In genomic region chr11:79103461-79103869, GRCm38 (mm10) we compare ENCODE assay signal across 15 mouse cellular contexts. TPM values are rescaled to one million over a fixed set of nuclear protein-coding genes. Genes with fewer than 3 reads are reported as not detected.
DNase-seq lines count a peak whose midpoint lies in the region; ATAC-seq and TF ChIP-seq lines count a peak whose summit lies in the region.
"Had no signal": no experiment of that assay in that cellular context is flagged by ENCODE, and none has a peak within 500 bp of the region (broad histone marks: within the 10 kb centered on the region; RNA-seq: fewer than 3 reads in every experiment).

No protein-coding gene starts in this region.

- no peak for ATAC-seq in limb, embryonic 14.5 days (ENCODE audit: low FRiP score, low read depth)
- peak; percentile 69; the same call in 1 of the 2 replicates for ATAC-seq in embryonic facial prominence, embryonic 14.5 days (ENCODE audit: low read depth)

- H3K9me3 ChIP-seq in limb, embryonic 14.5 days (ENCODE audit: control insufficient read depth, low read length), result no peaks in the 10 kb centered on the region
- no peaks in the 10 kb centered on the region for H3K9me3 ChIP-seq in limb, embryonic 10.5 days (replicated peaks)
- no peaks in the 10 kb centered on the region for H3K9me3 ChIP-seq in embryonic facial prominence, embryonic 14.5 days (ENCODE audit: control insufficient read depth, low read length)
- H3K9me3 ChIP-seq: neural tube, embryonic 15.5 days had no signal

- H3K9ac ChIP-seq in limb, embryonic 14.5 days (ENCODE audit: low read depth, low read length, severe bottlenecking), result no peak overlapping the region
- H3K9ac ChIP-seq in embryonic facial prominence, embryonic 14.5 days (ENCODE audit: low read depth, low read length), result no peak overlapping the region
- H3K9ac ChIP-seq: neural tube, embryonic 15.5 days had no signal

- H3K4me1 ChIP-seq in limb, embryonic 14.5 days (ENCODE audit: control insufficient read depth, insufficient read depth, low read length), result peaks cover 12% of the 10 kb centered on the region
- H3K4me1 ChIP-seq in limb, embryonic 10.5 days, result peaks cover 24% of the 10 kb centered on the region
- peaks cover 10% of the 10 kb centered on the region for H3K4me1 ChIP-seq in embryonic facial prominence, embryonic 14.5 days (ENCODE audit: control insufficient read depth, insufficient read depth, low read length)

- H3K27me3 ChIP-seq in limb, embryonic 14.5 days (ENCODE audit: control insufficient read depth, insufficient read depth, low read length), result no peaks in the 10 kb centered on the region
- H3K27me3 ChIP-seq in limb, embryonic 10.5 days (ENCODE audit: low read depth, poor library complexity, severe bottlenecking), result no peaks in the 10 kb centered on the region
- H3K27me3 ChIP-seq in embryonic facial prominence, embryonic 14.5 days (replicated peaks; ENCODE audit: control insufficient read depth, insufficient read depth, low read length), result no peaks in the 10 kb centered on the region
- H3K27me3 ChIP-seq: neural tube, embryonic 15.5 days had no signal

- DNase-seq in gastrocnemius, adult 2 months, result no peak
- DNase-seq in gastrocnemius, postnatal 36 days, result no peak
- peak; percentile 50 for DNase-seq in limb, embryonic 14.5 days (ENCODE audit: low spot score)
- DNase-seq in limb, embryonic 10.5 days (ENCODE audit: low spot score), result no peak
- DNase-seq in CD4-positive, CD25-positive, alpha-beta regulatory T cell, adult 2 months (ENCODE audit: low read depth, low spot score), result peak; percentile 21
- DNase-seq in embryonic facial prominence, embryonic 14.5 days (ENCODE audit: low spot score), result peak; percentile 83
- no peak for DNase-seq in layer of hippocampus, adult 18-20 months (ENCODE audit: low spot score in 2 of 2)
- no peak for DNase-seq in embryo, embryonic 11 days
- DNase-seq: adrenal gland, adult 8-10 months; cerebellum, postnatal 14 days; heart, adult 2 months; kidney, postnatal 4 days; thymus, postnatal 36 days had no signal

- intact Hi-C loops in gastrocnemius, adult 2 months (cut with DNase I), result no loop called here
- intact Hi-C loops in gastrocnemius, postnatal 36 days (cut with DNase I), result no loop called here

- TF ChIP-seq POLR2A in limb, embryonic 14.5 days (IDR thresholded peaks at IDR 0.05; ENCODE audit: borderline replicate concordance, extremely low read depth, insufficient read depth, insufficient read length), result no peak

- WGBS in limb, embryonic 14.5 days, result 68% methylated on average over 5 of the region's 5 CpGs
- WGBS in limb, embryonic 10.5 days, result 73% methylated on average over 5 of the region's 5 CpGs
- WGBS in embryonic facial prominence, embryonic 14.5 days, result 45% methylated on average over 5 of the region's 5 CpGs

- H3K36me3 ChIP-seq in limb, embryonic 14.5 days (ENCODE audit: control insufficient read depth, insufficient read depth, low read length), result no peaks in the 10 kb centered on the region; the same call in 1 of the 2 replicates
- H3K36me3 ChIP-seq in limb, embryonic 10.5 days, result no peaks in the 10 kb centered on the region
- H3K36me3 ChIP-seq in embryonic facial prominence, embryonic 14.5 days (ENCODE audit: control insufficient read depth, insufficient read depth, low read length), result no peaks in the 10 kb centered on the region
- H3K36me3 ChIP-seq: neural tube, embryonic 15.5 days had no signal

- TF ChIP-seq CTCF in gastrocnemius, adult 2 months (IDR thresholded peaks at IDR 0.05), result no peak

- H3K27ac ChIP-seq in gastrocnemius, adult 2 months, result peak overlapping the region; percentile 52; the same call in 1 of the 2 replicates
- no peak overlapping the region for H3K27ac ChIP-seq in limb, embryonic 14.5 days (replicated peaks; ENCODE audit: low read depth, low read length)
- no peak overlapping the region for H3K27ac ChIP-seq in limb, embryonic 10.5 days
- H3K27ac ChIP-seq in embryonic facial prominence, embryonic 14.5 days (replicated peaks; ENCODE audit: low read depth, low read length), result 0 out of 2 replicates have a peak overlapping the region, but pooled peaks have one; percentile 44
- H3K27ac ChIP-seq: heart, adult 2 months; neural tube, embryonic 15.5 days had no signal

- no peak overlapping the region for H3K4me2 ChIP-seq in limb, embryonic 14.5 days (replicated peaks; ENCODE audit: low read depth, low read length, severe bottlenecking)
- H3K4me2 ChIP-seq in embryonic facial prominence, embryonic 14.5 days (ENCODE audit: low read depth, low read length), result peak overlapping the region; percentile 29; the same call in 1 of the 2 replicates
- H3K4me2 ChIP-seq: liver, embryonic 11.5 days; neural tube, embryonic 15.5 days had no signal

- H3K4me3 ChIP-seq in gastrocnemius, adult 2 months, result no peak overlapping the region
- H3K4me3 ChIP-seq in limb, embryonic 14.5 days (replicated peaks; ENCODE audit: low read length), result no peak overlapping the region
- no peak overlapping the region for H3K4me3 ChIP-seq in limb, embryonic 10.5 days
- no peak overlapping the region for H3K4me3 ChIP-seq in embryonic facial prominence, embryonic 14.5 days (ENCODE audit: low read depth, low read length)
- H3K4me3 ChIP-seq: heart, adult 2 months; neural tube, embryonic 15.5 days had no signal

RNA-seq across cellular contexts. Expression of gene Ksr1, which starts 42.7 kb away (rescaled TPM):
- 10 to 100 TPM; 92.9 to 98.3 TPM for total RNA-seq in gastrocnemius, adult 2 months (2021)
- total RNA-seq in gastrocnemius, postnatal 36 days (2021), result 10 to 100 TPM; 72.2 to 74.8 TPM
- 24.1 and 29.3 TPM in 2 replicates for polyA plus RNA-seq in limb, embryonic 14.5 days (2012; rRNA removed)
- 8.2 TPM in 2 replicates for polyA plus RNA-seq in limb, embryonic 14.5 days (2014; fragmentation: Nextera tagmentation; extraction: Ambion mirVana)
- 1.0 and 1.3 TPM in 2 replicates for polyA plus RNA-seq in limb, embryonic 10.5 days (2016; fragmentation: Nextera tagmentation; extraction: Ambion mirVana)
- 10.4 and 10.8 TPM in 2 replicates for polyA plus RNA-seq in embryonic facial prominence, embryonic 14.5 days (2014; fragmentation: Nextera tagmentation; extraction: Ambion mirVana)
- 100 to 1,000 TPM; 213 to 230 TPM for total RNA-seq in layer of hippocampus, adult 18-20 months (2021)

Comparison
In these comparisons a context has a peak if more than half of its experiments do, and no peak if none do; other contexts are left out.
1. DNase-seq: peak in limb, embryonic 14.5 days (single experiment), CD4-positive, CD25-positive, alpha-beta regulatory T cell, adult 2 months (single experiment) and embryonic facial prominence, embryonic 14.5 days (single experiment); none in gastrocnemius, adult 2 months (single experiment), gastrocnemius, postnatal 36 days (0 of 2), limb, embryonic 10.5 days (single experiment), layer of hippocampus, adult 18-20 months (0 of 2) and embryo, embryonic 11 days (single experiment).
2. H3K27ac ChIP-seq: peak in gastrocnemius, adult 2 months (single experiment) and embryonic facial prominence, embryonic 14.5 days (single experiment); none in limb, embryonic 14.5 days (single experiment) and limb, embryonic 10.5 days (single experiment).